Mouse (Mus musculus): ENCODE results near the gene Helz2. TPM values are rescaled to one million over a fixed set of nuclear protein-coding genes. Genes with fewer than 3 reads are reported as not detected.

Helz2 gene
- total RNA-seq (2023) = 10 to 100 TPM; 43.2 to 49.9 TPM

GRCm38 (mm10) chr2:181241602-181242313, at the start of gene Helz2:
Gene Helz2 (minus strand): TSS chr2:181242027.

GRCm38 (mm10) chr2:181287958-181288350, 46.1 kb upstream of the Helz2 start, which contains the start of gene Gmeb2:
Gene Gmeb2 (minus strand): TSS chr2:181288035.

DNA sequence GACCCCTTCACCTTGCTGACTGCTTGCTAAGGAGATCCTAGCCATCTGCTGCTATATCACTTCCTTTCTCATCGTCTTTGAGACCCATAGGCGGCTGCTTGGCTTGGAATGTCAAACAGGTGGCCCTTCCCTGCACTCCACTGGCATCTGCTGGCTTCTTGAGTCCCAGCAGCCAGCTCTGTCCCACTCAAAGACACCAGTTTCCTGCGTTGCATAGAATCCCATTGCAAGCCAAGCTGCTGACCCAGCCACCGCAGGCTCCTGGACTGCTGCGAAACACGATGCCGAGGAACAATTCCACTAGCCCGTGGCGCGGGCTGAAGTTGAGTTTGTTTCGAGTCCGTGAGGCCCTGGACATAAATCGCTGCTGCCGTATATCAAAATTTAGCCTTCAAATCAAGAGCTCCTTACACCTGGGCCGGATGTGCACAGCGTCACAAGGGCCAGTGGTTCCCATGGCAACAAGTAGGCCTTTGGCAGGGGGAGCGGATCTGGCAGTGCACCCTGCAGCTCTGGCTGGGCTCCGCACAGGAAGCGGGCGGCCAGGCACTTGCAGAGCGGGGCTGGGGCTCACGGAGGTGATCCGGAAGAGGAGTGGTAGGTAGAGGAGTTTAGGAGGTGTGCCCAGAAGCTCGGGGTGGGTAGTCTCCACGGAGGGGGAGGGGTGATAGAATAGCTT, 22.1 kb downstream of the Helz2 start, which contains the start of gene Fndc11:
Gene Fndc11 (plus strand): TSS at position 476 of the 679 bp plus-strand sequence.

GRCm38 (mm10) chr2:181213021-181213445, 28.8 kb downstream of the Helz2 start, which contains the start of gene Srms:
Gene Srms (minus strand): TSS chr2:181213185.

DNA sequence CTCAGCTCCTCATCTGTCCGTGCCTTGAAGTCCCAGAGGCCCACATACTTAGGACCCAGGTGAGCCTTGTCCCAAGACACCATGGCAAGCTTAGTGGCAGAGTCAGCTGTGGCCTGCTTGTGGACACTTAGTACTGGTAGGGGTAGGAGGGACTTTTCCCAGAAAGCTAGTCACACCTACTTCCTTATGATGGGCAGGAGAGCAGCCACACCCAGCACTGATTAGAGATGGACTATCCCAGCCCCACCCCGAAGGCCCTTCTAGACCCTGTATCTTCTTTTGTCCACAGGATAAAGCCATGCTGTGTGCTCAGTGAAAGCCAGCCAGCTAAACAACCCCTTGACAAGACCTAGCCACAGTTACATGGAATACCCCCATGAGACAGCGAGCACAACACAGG, 39.4 kb downstream of the Helz2 start, which contains the start of gene Ptk6:
Gene Ptk6 (minus strand): TSS at position 368 of the 400 bp plus-strand sequence.

GRCm38 (mm10) chr2:181187121-181188000, 54.5 kb downstream of the Helz2 start, which contains the start of gene Ppdpf:
Gene Ppdpf (plus strand): TSS chr2:181187247.

Other genes starting within 250 kb of the Helz2 start
- not detected for gene Chrna4, start 198.5 kb downstream of the Helz2 start, total RNA-seq (2023)
- gene Kcnq2, start 106.7 kb downstream of the Helz2 start, total RNA-seq (2023) = under 1 TPM in 1 of 2 experiments, not detected in 1; 0.20 TPM
- not detected for gene Eef1a2, start 85.0 kb downstream of the Helz2 start, total RNA-seq (2023)
- 10 to 100 TPM; 19.0 to 24.2 TPM for gene Ppdpf, start 54.8 kb downstream of the Helz2 start, total RNA-seq (2023)
- gene Ptk6, start 39.2 kb downstream of the Helz2 start, total RNA-seq (2023) = not detected
- not detected for gene Srms, start 28.8 kb downstream of the Helz2 start, total RNA-seq (2023)
- not detected for gene Fndc11, start 22.0 kb downstream of the Helz2 start, total RNA-seq (2023)
- 10 to 100 TPM; 29.6 to 32.9 TPM for gene Gmeb2, start 46.0 kb upstream of the Helz2 start, total RNA-seq (2023)
- not detected for gene Stmn3, start 72.5 kb upstream of the Helz2 start, total RNA-seq (2023)
- 10 to 100 TPM; 44.1 to 45.7 TPM for gene Rtel1, start 77.7 kb upstream of the Helz2 start, total RNA-seq (2023)
- gene Zgpat, start 122.9 kb upstream of the Helz2 start, total RNA-seq (2023) = 10 to 100 TPM; 24.2 to 26.4 TPM
- 10 to 100 TPM; 31.6 to 33.2 TPM for gene Arfrp1, start 123.4 kb upstream of the Helz2 start, total RNA-seq (2023)
- 10 to 100 TPM; 24.7 to 25.8 TPM for gene Lime1, start 138.1 kb upstream of the Helz2 start, total RNA-seq (2023)
- gene Zbtb46, start 217.4 kb upstream of the Helz2 start, total RNA-seq (2023) = 1 to 10 TPM; 1.6 to 2.0 TPM

All from neutrophil, adult 83 days (primary cell).